Mouse (Mus musculus) large intestine, adult 2 months (tissue): ENCODE measurements at regions not wholly inside any gene's neighbourhood (a gene's known extent, or its start where the extent isn't known, plus 50 kb on each side); places are given as distances from the start of the nearest gene placed in this dataset.

ENCODE experiments used
- DNase-seq: peaks from one replicate; pipeline ENCODE4 v3.0.0-alpha.2; 2012; ENCODE audit warnings: low read depth, low spot score
- WGBS: fragments of 180-500 bp; shearing (Covaris S2); methylation state at CpG from one replicate; pipeline ENCODE4 v1.1.7; 2018; 5-methylcytosine and 5-hydroxymethylcytosine counted together

DNA sequence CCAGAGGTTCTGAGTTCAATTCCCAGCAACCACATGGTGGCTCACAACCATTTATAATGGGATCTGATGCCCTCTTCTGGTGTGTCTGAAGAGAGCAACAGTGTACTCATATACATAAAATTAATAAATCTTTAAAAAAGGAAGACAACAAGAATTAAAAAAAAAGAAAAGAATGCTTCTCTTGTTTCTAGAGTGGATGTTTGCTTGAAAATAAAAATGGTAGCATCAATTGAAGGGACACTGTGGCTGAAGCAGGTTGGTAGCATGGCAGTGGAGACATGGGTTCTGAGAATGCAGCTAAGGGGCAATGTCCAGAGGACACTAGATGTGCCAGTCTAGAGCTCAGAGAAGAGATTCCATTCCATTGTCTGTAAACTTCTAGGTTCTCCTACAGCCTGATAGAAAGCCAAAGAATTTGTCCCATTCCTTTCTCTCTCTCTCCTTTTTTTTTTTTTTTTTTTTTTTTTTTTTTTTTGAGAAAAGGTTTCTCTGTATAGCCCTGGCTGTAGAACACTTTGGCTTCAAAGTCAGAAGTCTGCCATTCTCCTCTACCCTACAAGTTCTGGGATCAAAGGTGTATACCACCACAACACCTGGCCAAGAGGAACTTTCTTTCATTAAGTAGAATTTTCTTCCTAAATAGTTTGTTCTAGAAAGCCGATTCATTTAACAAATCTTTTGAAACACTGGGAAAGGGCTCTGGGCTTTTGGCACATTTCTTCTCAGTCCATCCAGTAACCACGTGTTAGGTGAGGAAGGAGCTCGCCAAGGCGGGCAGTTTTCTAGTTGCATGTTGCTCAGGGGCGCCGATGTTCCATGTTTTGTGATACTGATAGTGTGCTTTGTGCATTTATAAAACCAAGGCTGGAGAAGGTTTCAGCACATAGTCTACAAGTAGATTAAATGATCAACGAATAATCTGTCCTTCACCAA lies 158.1 kb downstream of the Qrsl1 start:
- 94% methylated on average over 7 of the region's 7 CpGs for WGBS
- DNase-seq, result no peak

DNA sequence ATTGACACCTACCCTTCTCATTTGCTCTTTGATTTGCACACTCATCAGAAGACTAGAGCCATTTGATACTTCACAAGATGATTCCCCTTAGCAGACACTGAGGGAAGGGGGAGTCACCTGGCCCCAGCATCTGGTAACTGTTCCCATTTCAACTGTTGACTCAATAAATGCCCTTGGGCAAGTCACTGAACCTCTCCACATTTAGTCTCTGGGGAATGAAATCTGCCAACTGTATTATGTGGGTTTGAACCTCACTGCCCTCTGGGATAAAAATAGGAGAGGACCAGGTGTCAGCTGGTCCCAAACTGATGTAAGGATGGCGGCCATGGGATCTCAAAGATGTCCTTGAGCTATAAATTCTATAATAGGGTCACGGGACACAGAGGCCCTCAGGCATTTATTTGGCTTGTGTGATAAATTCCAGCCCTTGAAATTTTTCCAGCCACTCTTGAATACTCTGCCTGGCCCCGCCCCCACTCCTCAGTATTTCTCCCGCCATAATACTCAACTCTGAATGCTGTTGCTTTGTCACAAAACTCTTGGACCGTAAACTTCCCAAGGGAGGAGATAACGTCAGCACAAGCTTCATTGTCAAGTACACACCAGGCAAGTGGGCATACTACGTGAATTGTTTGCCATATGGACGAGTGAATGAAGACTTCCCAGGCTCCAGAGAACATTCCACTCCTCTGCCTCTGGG lies 155.5 kb downstream of the Qrsl1 start:
- no peak for DNase-seq
- WGBS, result 74% methylated on average over 8 of the region's 8 CpGs

DNA sequence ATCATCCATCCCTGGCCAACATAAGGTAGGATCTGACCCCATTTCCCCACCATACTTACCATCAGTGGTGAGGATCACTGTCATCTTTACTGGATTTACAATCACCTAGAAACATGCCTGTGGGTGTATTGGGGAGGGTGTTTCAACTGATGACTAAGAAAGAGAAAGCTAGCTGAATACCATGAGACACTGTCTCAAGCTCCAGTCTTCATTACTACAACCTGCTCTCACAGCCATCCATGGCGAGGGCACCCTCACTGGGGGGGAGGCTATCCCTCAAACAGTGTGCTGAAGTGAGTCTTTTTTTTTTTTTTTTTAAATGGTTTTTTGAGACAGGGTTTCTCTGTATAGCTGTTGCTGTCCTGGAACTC lies 154.9 kb downstream of the Qrsl1 start:
- DNase-seq, result no peak
- 100% methylated on average over 1 of the region's 1 CpGs for WGBS

DNA sequence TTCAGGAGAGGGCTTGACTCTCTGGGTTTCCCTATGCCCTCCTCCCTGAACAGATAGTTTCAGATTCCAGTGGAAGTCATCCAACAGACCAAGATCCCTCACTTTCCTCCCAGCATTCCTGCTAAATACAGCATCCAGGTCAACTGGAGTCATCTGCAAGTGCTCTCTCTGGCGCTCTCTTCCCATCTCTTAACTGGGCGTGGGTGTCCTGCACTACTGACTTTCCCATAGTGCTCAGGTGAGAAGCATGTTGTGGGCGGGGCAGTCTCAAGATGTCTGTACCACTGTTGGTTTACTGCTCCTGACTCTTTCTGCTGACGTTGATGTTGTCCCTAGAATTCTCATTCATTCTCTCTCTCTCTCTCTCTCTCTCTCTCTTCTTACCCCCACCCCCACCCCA lies 154.0 kb downstream of the Qrsl1 start:
- WGBS, result 88% methylated on average over 4 of the region's 4 CpGs
- DNase-seq, result no peak

DNA sequence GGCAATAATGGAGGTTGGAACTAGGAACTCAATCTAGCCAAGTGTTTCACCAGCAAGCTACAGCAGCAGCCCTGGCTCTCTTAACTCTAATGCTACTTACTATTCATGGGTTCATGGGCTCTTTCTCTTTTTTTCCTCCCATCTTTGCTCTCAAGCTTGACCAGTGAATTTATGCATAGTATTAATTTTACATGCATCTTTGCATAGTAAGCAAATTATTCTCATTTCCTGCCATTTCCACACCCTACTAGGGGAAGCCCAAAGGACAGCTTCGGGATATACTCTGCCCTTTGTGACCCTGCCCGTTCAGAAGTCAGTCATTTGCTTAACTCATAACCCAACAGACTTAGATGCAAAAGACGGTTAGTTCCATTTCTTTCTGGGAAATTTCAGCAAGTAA lies 153.2 kb downstream of the Qrsl1 start:
- DNase-seq, result no peak
- 76% methylated on average over 3 of the region's 3 CpGs for WGBS

DNA sequence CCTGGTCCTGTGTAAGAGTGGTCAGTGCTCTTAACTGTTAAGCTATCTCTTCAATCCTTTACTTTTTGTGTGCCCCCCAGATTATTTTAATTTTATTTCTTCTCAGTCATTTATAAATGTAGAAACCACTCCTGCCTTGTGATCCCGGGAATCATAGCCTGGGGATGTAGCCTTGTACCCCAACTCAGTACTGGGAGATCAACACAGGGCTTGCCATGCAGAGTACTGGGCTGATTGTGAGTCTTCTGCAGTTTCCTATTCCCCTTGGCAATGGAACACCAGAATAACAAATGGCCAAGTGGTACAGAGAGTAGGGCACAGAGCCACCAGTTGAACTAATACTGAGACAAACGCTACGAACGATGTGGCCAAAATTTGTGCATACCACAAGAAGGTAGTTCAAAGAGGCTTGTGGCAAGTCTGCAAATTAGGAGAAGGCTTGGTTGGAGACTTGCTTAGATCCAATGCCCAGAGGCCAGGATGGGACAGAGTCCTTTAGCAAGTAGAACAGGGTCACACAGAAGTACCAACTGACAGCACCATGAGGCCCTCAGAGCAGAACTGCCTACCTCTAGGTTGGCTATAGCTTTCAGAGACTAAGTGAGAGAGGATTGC lies 151.9 kb downstream of the Qrsl1 start:
- 89% methylated on average over 4 of the region's 4 CpGs for WGBS
- no peak for DNase-seq

DNA sequence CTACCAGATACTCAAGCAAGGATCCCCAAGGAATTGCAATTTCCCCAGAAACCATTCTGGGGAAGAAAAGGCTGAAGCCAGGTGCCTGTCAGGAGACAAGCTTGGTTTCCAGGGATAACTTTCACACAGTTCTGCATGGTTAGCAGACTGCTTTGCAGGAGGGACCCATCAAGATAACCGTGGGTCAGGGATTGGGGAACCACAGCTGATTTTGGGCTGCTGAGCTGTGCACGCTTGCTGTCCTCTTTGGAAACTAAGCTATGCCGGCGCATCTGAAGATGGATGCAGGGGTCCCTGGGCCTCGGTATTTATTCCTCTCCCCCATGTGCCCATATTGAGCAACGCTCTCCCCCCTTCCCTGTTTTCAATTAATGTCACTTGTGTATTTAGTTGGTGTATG lies 151.1 kb downstream of the Qrsl1 start:
- 92% methylated on average over 6 of the region's 6 CpGs for WGBS
- no peak for DNase-seq

DNA sequence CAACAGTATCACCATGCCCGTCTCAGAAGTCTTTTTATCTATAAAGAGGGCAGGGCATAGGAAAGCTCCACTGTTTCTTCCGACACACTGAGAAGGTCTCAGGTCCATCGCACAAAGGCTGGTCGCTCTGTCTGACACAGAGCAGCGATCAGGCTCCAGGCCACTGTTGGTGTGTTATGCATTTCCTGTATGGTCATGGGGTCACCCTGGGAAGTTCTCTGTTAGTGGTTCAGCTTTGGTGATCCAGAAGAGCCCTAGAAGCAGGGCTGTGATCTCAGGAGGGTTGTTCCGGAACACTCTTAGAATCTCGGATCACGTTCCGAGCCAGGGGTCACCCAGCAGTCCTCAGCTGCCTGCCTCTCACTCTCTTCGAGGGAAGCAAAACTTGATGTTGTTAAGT lies 150.7 kb downstream of the Qrsl1 start:
- WGBS, result 85% methylated on average over 10 of the region's 10 CpGs
- DNase-seq, result no peak

DNA sequence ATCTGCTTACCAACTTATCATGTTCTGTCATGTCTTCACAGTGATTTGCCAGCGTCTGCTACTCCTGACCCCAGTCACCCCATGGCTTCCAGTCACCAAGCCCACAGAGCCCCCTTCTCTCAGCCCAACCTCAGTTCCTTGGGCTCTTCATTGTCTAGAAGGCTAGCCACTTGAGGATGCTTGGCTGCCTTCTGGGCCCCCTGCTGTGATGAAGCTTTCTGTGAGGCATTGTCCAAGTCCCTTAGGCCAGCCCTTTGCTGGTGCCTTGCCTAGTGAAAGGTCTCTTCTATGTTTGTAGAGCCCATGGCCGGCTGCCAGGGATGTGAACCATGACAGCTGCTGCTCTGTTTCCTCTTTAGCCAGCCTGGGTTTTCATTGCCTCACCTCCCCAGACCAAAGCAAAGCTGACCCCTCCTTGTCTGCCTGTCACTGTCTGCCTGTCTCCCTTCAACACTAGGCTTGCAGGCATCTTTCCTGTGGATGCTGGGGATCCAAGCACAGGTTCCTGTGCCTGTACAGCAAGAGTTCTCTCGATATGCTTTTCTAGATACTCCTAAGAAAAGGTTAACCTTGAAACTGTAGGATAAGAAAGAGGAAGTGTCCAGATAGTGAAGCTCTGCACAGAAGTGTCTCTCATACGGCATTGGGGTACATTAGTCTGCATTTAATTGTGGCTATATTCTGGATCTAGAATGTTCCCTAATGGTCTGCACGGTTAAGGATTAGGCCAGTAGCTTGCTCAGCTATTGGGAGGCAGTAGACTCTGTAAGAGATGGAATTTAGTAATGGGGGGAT lies 149.5 kb downstream of the Qrsl1 start:
- no peak for DNase-seq
- WGBS, result 48% methylated on average over 5 of the region's 5 CpGs

DNA sequence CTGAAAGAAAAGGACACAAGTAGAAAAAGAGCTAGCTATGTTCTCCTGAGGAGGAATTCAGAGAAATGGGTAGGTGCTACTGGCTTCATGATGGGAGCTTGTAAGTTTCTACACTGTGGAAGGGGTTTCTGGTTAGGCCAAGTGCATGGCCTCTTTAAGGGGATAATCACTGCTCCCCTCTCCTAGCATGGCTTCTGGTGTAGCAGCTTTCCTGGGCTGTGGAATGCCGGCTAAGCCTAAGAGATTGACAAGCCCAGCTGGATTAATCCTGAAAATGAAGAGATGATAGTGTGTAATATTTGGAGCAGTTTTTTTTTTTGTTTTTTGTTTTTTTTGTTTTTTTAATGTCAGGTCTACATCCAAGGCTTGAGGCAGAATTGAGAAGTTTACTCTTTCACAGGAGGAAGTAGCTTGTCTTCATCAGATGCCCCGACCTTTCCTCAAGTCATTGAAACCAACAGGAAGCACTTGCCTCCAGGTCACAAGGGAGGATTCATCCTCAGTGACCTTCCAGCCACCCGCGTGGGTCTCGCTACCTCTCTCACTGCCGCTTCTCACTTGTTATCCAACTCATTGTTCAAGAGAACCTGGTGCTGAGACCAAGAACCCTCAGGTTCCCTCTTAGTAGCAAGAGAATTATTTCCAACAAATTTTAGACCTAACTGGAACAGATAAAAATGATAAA lies 144.5 kb downstream of the Qrsl1 start:
- WGBS, result 83% methylated on average over 6 of the region's 6 CpGs
- no peak for DNase-seq

DNA sequence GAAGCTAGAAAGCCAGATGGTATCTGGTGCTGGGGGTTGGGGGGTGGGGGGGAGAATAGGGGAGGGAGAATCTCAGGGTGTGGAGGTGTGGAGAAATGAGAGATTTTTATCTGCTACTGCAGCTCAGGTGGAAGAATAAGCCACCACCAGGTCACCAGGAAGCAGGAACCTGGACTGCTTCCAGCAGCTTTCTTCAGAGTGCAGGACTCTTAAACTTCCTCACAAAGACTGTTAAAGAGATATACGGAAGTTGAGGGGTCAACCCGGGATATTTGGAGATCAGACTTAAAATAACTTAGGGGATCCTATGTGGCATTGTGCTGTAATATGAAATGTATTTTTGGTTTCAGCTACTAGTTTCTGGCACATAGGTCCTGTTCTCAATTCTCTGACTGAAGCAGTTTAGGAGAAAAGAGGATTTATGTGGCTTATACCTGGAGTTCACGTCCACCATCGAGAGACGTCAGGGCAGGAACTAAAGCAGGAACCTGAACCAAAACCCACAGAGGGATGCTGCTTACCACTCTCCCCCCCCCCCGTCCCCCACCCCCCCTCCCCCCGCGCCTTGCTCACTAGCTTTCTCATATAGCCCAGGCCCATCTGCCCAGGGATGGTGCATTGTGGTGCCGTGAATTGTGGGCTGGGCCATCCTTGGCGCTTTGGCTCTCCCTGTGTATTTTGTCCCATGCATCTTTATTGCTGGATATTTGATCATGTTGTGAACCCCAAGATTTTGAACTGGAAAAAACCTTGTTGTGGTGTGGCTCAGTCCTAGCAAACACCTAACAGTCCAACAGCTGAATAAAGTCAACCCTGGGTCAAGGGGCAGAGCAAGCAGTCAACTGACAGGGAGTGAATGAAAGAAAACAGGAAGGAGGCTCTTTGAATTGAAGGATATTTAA lies 143.2 kb downstream of the Qrsl1 start:
- 60% methylated on average over 10 of the region's 10 CpGs for WGBS
- DNase-seq, result peak; percentile 64

DNA sequence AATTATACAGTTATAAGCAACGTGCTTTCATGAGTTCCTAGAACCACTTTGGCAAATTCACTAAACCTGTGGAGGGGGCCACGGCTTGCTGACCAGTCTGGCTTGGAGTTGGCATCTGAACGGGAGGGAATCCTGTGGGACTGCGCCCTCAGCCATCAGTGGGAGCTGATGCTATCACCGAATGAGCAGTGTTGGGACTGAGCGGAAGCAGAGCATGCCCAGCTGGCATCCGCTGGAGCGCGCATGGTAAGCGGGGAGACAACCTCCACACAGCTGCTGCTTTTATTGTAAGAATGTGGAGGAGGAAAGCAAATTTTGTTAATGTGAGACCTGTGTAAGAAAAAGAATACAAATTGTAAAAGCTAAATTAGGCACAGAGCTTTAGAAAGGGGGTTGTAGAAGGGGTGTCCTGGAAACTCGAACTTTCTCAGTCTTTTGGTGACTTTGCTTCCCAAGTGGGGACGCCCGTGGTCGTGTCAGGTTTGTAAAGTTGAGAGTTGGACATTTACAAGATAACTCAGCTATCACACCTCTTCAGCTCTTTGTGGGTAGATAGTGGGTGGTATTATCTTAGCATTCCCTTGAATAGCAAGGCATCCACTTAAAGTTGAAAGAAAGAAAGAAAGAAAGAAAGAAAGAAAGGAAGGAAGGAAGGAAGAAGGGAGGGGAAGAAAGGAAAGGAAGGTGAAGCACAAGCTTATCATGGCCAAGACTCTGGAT lies 142.2 kb downstream of the Qrsl1 start:
- 87% methylated on average over 14 of the region's 14 CpGs for WGBS
- DNase-seq, result no peak

DNA sequence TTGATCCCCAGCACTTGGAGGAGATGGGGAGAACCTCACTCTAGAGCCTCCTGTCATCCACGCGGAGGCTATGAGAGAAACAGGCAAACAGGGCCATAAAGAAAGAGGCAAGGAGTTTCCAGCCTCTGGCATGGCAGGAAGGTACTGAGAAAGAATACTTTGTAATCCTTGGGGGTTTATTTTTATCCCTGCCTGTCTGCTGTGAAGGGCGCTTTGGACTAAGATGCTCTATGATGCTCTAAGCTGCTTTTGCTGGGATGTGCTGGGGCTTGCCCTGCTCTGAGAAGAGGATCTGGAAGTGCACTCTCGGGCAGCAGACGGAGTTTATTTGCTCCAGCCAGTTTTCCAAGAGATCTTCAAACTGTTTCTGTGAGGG lies 141.7 kb downstream of the Qrsl1 start:
- WGBS, result 80% methylated on average over 5 of the region's 5 CpGs
- no peak for DNase-seq

DNA sequence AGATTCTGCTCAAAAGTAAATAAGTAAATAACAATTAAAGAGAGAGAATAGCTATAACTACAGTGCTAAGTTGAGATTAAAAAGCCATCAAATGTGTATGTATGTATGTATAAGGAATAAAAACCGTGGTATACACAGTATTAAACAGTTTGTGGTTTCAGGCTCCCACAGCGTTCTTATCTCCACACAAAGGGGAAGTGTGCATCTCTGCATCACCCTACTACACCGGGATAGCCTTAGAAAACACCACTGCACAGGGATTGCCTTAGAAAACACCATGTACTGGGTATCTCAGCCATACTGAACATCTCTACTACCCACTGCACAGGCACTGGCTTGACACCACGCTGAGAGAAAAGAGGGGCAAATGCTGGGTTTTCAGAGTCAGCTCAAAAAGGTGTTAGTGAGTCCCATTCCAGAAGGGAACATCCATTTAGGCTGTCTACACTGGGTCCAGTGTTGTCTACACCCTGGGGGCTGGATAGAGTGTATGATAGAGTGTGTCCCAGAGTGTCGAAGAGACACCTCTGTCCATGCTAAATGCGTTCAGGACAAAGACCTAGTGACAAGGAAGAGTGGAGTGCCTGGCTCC lies 139.5 kb downstream of the Qrsl1 start:
- no peak for DNase-seq
- WGBS, result 78% methylated on average over 6 of the region's 6 CpGs

DNA sequence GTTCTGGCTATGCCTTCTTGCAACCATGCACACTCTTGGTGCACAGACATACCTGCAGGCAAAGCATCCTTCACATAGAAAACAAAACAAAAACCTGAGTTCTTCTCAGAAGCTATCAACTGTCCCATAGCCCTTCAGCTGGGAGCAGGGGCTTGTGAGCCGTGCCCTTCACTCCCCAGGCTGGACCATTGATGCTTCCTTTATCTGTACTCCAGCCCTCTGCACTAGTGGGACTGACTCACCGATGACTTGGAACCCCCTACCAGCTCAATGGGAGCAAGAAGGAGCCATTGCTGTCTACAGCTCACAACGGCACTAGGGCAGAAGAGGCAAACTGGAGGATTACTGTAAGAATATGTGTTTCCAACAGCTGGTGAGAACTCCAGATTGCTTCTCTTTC lies 137.0 kb downstream of the Qrsl1 start:
- WGBS, result 94% methylated on average over 3 of the region's 3 CpGs
- no peak for DNase-seq

DNA sequence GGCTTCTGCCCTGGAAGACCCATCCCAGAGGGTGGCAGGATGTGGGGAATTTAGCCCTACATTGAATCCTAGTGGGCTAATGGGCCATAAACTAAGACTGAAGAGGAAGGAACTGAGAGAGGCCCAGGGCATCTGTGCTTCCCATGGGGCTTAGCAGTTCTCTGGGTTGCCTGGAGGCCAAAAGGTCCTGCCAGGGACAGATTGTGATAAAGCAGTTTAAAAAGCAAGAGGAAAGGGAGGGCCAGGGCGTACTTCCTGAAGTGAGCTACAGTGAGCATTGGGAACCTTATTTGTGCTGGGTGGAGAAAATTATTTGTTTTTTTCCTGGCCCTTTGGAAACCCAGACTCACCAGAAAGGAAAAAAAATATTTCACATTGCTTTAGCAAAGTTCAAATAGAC lies 136.3 kb downstream of the Qrsl1 start:
- no peak for DNase-seq
- 85% methylated on average over 1 of the region's 1 CpGs for WGBS

DNA sequence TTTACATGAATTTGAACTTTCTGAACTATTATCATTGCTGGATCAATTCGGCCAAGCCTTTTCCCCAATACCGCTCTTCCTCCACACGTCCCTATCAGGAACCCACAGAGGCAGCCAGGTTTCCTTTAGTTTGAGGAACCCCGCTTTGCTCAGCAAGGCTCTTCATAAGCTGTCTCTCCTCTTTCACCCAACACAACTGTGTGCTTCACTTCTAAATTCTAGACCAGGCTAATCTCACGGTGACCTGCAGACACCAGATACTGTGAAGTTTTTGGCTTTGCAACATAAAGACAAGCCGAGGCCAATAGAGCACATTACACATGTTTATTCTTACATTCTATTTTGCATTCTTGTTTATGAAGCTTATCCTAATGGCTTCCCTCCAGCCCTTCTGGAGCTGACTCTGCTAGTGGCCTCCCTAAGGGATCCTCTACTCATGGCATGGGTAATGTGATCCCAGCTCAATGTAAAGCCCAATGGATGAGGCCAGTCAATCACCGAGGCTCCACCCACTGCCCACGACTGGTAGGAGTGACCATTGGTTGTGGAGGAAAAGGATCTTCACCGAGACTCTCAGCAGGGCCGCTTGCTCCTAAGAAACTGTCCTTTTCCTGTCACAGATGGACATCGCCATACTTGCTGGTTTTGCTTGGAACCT lies 135.6 kb downstream of the Qrsl1 start:
- 79% methylated on average over 11 of the region's 11 CpGs for WGBS
- DNase-seq, result no peak
